Comparison of ENCODE assay signal across 8 mouse cellular contexts in the genomic region with DNA sequence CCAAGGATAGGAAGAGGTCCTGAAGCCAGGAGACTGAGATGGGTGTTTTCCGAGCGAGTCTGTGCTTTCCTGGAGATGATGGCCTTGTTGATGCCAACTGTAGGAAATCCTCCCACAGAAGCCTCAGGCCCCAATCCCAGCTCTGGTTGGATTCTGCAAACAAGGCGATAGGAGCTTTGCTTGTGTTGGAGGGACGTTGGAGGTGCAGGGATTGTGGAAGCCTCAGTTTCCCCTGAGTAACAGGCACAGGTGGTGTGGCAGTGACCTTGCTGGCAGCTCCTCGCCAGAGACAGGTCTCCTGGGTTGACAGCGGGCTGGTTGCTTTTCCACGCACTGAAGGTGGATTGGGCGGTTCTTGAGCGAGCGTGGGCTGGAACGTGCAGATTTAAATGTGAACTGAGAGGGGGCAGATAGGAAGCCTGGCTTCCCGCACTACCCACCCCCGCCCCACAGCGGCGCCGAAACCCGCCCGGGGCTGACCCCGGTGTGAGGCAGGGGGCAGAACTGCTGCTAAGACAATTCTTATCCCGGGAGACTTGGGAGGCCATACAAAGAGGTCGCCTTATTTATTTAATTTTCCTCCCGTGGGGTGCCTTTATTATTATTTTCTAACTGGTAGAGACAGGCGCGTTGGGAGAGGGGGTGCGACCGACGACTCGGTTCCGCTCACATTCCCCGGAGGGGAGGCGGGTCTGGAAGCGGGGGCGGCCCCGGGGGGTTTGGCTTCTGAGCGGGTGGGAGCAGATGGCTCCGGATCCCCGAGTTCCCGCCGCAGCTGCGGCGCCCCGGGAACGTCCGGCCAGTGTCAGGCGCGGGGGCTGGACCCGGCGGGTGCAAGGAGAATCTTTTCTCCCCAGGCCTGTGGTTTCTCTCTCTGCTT. TPM values are rescaled to one million over a fixed set of nuclear protein-coding genes. Genes with fewer than 3 reads are reported as not detected.
DNase-seq lines count a peak whose midpoint lies in the region; ATAC-seq and TF ChIP-seq lines count a peak whose summit lies in the region.

No protein-coding gene starts in this region.

- peak overlapping the region; percentile 97 for H3K4me2 ChIP-seq in forebrain, postnatal 0 days (ENCODE audit: low read depth)
- H3K4me2 ChIP-seq in intestine, postnatal 0 days (replicated peaks; ENCODE audit: low read depth) = peak overlapping the region; percentile 55

- H3K27ac ChIP-seq in forebrain, postnatal 0 days (ENCODE audit: low read depth, low read length) = peak overlapping the region; percentile 45
- H3K27ac ChIP-seq in intestine, postnatal 0 days (ENCODE audit: low read depth, low read length) = no peak overlapping the region

- no peaks in the 10 kb centered on the region for H3K9me3 ChIP-seq in forebrain, postnatal 0 days (ENCODE audit: low read length)
- H3K9me3 ChIP-seq in intestine, postnatal 0 days (ENCODE audit: control insufficient read depth) = no peaks in the 10 kb centered on the region

- H3K4me1 ChIP-seq in forebrain, postnatal 0 days (ENCODE audit: insufficient read depth) = peaks cover 25% of the 10 kb centered on the region
- H3K4me1 ChIP-seq in intestine, postnatal 0 days (replicated peaks; ENCODE audit: control insufficient read depth, insufficient read depth, low read length) = peaks cover 5% of the 10 kb centered on the region; the same call in 1 of the 2 replicates

- peak overlapping the region; percentile 87 for H3K4me3 ChIP-seq in forebrain, postnatal 0 days (ENCODE audit: low read depth, low read length)
- H3K4me3 ChIP-seq in intestine, postnatal 0 days (ENCODE audit: low read depth, low read length) = peak overlapping the region; percentile 30

- H3K9ac ChIP-seq in forebrain, postnatal 0 days = peak overlapping the region; percentile 90
- H3K9ac ChIP-seq in intestine, postnatal 0 days (ENCODE audit: low read depth, low read length) = 0 out of 2 replicates have a peak overlapping the region, but pooled peaks have one; percentile 11

- peak; percentile 98 for DNase-seq in heart, adult 11 months
- DNase-seq in heart, postnatal 36 days = no peak
- DNase-seq in brain, embryonic 14.5 days (ENCODE audit: low read depth) = peak; percentile 36
- DNase-seq in forebrain, postnatal 0 days = no peak
- DNase-seq in neural tube, embryonic 10.5 days (ENCODE audit: extremely low spot score, low spot score) = peak; percentile 44

- peaks cover 4% of the 10 kb centered on the region; the same call in 1 of the 2 replicates for H3K27me3 ChIP-seq in forebrain, postnatal 0 days (ENCODE audit: insufficient read depth, low read length)
- peaks cover 83% of the 10 kb centered on the region for H3K27me3 ChIP-seq in intestine, postnatal 0 days (replicated peaks; ENCODE audit: control insufficient read depth, insufficient read depth, low read length)

- intact Hi-C loops in heart, postnatal 36 days (cut with DNase I) = no loop called here

- WGBS in forebrain, postnatal 0 days = 2% methylated on average over 48 of the region's 48 CpGs
- 7% methylated on average over 48 of the region's 48 CpGs for WGBS in intestine, postnatal 0 days

- ATAC-seq in forebrain, postnatal 0 days = no peak
- ATAC-seq in intestine, postnatal 0 days = no peak
- ATAC-seq in erythroblast, adult 5-6 weeks (replicated peaks; ENCODE audit: low FRiP score, poor library complexity, severe bottlenecking) = no peak
- no peak for ATAC-seq in granulocyte monocyte progenitor cell, adult 5-6 weeks (replicated peaks; ENCODE audit: poor library complexity, severe bottlenecking)

- no peak for TF ChIP-seq POLR2A in brain, embryonic 14.5 days (IDR thresholded peaks at IDR 0.05; ENCODE audit: borderline replicate concordance, extremely low read depth, insufficient read depth, insufficient read length, poor library complexity, severe bottlenecking)

- peaks cover 22% of the 10 kb centered on the region for H3K36me3 ChIP-seq in forebrain, postnatal 0 days (ENCODE audit: insufficient read depth)
- no peaks in the 10 kb centered on the region for H3K36me3 ChIP-seq in intestine, postnatal 0 days (ENCODE audit: control insufficient read depth, insufficient read depth)

- 0 out of 2 replicates have a peak, but pooled peaks have one; percentile 7 for TF ChIP-seq CTCF in brain, embryonic 14.5 days (IDR thresholded peaks at IDR 0.05; ENCODE audit: borderline replicate concordance, extremely low read depth, insufficient read depth, insufficient read length)
- peak; percentile 36; the same call in 1 of the 2 replicates for TF ChIP-seq CTCF in forebrain, postnatal 0 days (IDR thresholded peaks at IDR 0.05; ENCODE audit: low read depth)
- no peak for TF ChIP-seq CTCF in intestine, postnatal 0 days (IDR thresholded peaks at IDR 0.05; ENCODE audit: low read depth)

RNA-seq across cellular contexts. Expression of a gene that starts 6.1 kb away (rescaled TPM):
- total RNA-seq in heart, postnatal 36 days (2021) = 1 to 10 TPM; 5.6 to 7.0 TPM
- 113 and 151 TPM in 2 replicates for polyA plus RNA-seq in brain, embryonic 14.5 days (2012; rRNA removed)
- 220 and 258 TPM in 2 replicates for total RNA-seq in forebrain, postnatal 0 days (2014; rRNA removed)
- polyA plus RNA-seq in forebrain, postnatal 0 days (2015; fragmentation: Nextera tagmentation; extraction: Ambion mirVana) = 3.5 and 4.6 TPM in 2 replicates
- 0.07 and 0.20 TPM in 2 replicates for polyA plus RNA-seq in intestine, postnatal 0 days (2015; fragmentation: Nextera tagmentation; extraction: Ambion mirVana)
- 1.9 and 6.5 TPM in 2 replicates for total RNA-seq in erythroblast, adult 5-6 weeks (2015; ENCODE audit: low replicate concordance)
- total RNA-seq in erythroblast, adult 5-6 weeks (2017; ENCODE audit: low replicate concordance) = 2.0 and 4.0 TPM in 2 replicates
- 26.3 and 27.2 TPM in 2 replicates for total RNA-seq in granulocyte monocyte progenitor cell, adult 5-6 weeks (2014; fragmentation: Nextera tagmentation)
- 18.8 and 34.4 TPM in 2 replicates for total RNA-seq in granulocyte monocyte progenitor cell, adult 5-6 weeks (2017)

RNA-seq across cellular contexts. Expression of a gene that starts 11.1 kb away (rescaled TPM):
- total RNA-seq in heart, postnatal 36 days (2021) = 10 to 100 TPM; 43.8 to 46.9 TPM
- 96.5 and 115 TPM in 2 replicates for polyA plus RNA-seq in brain, embryonic 14.5 days (2012; rRNA removed)
- 105 and 201 TPM in 2 replicates for total RNA-seq in forebrain, postnatal 0 days (2014; rRNA removed)
- polyA plus RNA-seq in forebrain, postnatal 0 days (2015; fragmentation: Nextera tagmentation; extraction: Ambion mirVana) = 83.9 and 98.1 TPM in 2 replicates
- polyA plus RNA-seq in intestine, postnatal 0 days (2015; fragmentation: Nextera tagmentation; extraction: Ambion mirVana) = 264 and 300 TPM in 2 replicates
- 25.3 and 30.4 TPM in 2 replicates for total RNA-seq in erythroblast, adult 5-6 weeks (2015; ENCODE audit: low replicate concordance)
- 8.6 and 19.0 TPM in 2 replicates for total RNA-seq in erythroblast, adult 5-6 weeks (2017; ENCODE audit: low replicate concordance)
- total RNA-seq in granulocyte monocyte progenitor cell, adult 5-6 weeks (2014; fragmentation: Nextera tagmentation) = 92.4 and 102 TPM in 2 replicates
- total RNA-seq in granulocyte monocyte progenitor cell, adult 5-6 weeks (2017) = 82.5 and 82.6 TPM in 2 replicates

RNA-seq across cellular contexts. Expression of a gene that starts 17.8 kb away (rescaled TPM):
- 10 to 100 TPM; 76.7 to 85.5 TPM for total RNA-seq in heart, postnatal 36 days (2021)
- 871 and 1,231 TPM in 2 replicates for polyA plus RNA-seq in brain, embryonic 14.5 days (2012; rRNA removed)
- 432 and 445 TPM in 2 replicates for total RNA-seq in forebrain, postnatal 0 days (2014; rRNA removed)
- 656 and 790 TPM in 2 replicates for polyA plus RNA-seq in forebrain, postnatal 0 days (2015; fragmentation: Nextera tagmentation; extraction: Ambion mirVana)
- polyA plus RNA-seq in intestine, postnatal 0 days (2015; fragmentation: Nextera tagmentation; extraction: Ambion mirVana) = 500 and 515 TPM in 2 replicates
- 83.0 and 90.1 TPM in 2 replicates for total RNA-seq in erythroblast, adult 5-6 weeks (2015; ENCODE audit: low replicate concordance)
- total RNA-seq in erythroblast, adult 5-6 weeks (2017; ENCODE audit: low replicate concordance) = 43.8 and 71.5 TPM in 2 replicates
- 721 and 802 TPM in 2 replicates for total RNA-seq in granulocyte monocyte progenitor cell, adult 5-6 weeks (2014; fragmentation: Nextera tagmentation)
- 568 and 716 TPM in 2 replicates for total RNA-seq in granulocyte monocyte progenitor cell, adult 5-6 weeks (2017)

RNA-seq across cellular contexts. Expression of a gene that starts 21.2 kb away (rescaled TPM):
- 1 to 10 TPM; 2.3 to 2.9 TPM for total RNA-seq in heart, postnatal 36 days (2021)
- polyA plus RNA-seq in brain, embryonic 14.5 days (2012; rRNA removed) = 35.9 and 51.7 TPM in 2 replicates
- total RNA-seq in forebrain, postnatal 0 days (2014; rRNA removed) = 70.7 and 75.8 TPM in 2 replicates
- 7.9 and 8.1 TPM in 2 replicates for polyA plus RNA-seq in forebrain, postnatal 0 days (2015; fragmentation: Nextera tagmentation; extraction: Ambion mirVana)
- polyA plus RNA-seq in intestine, postnatal 0 days (2015; fragmentation: Nextera tagmentation; extraction: Ambion mirVana) = 0.91 and 1.1 TPM in 2 replicates
- not detected in 2 replicates for total RNA-seq in erythroblast, adult 5-6 weeks (2015; ENCODE audit: low replicate concordance)
- not detected in 2 replicates for total RNA-seq in erythroblast, adult 5-6 weeks (2017; ENCODE audit: low replicate concordance)
- not detected in 2 replicates for total RNA-seq in granulocyte monocyte progenitor cell, adult 5-6 weeks (2014; fragmentation: Nextera tagmentation)
- total RNA-seq in granulocyte monocyte progenitor cell, adult 5-6 weeks (2017) = not detected in 2 replicates

RNA-seq across cellular contexts. Expression of a gene that starts 33.1 kb away (rescaled TPM):
- under 1 TPM; 0.14 to 0.31 TPM for total RNA-seq in heart, postnatal 36 days (2021)
- polyA plus RNA-seq in brain, embryonic 14.5 days (2012; rRNA removed) = 0.63 and 0.97 TPM in 2 replicates
- total RNA-seq in forebrain, postnatal 0 days (2014; rRNA removed) = 0.08 and 0.33 TPM in 2 replicates
- polyA plus RNA-seq in forebrain, postnatal 0 days (2015; fragmentation: Nextera tagmentation; extraction: Ambion mirVana) = 0.11 TPM in 2 replicates
- not detected in 2 replicates for polyA plus RNA-seq in intestine, postnatal 0 days (2015; fragmentation: Nextera tagmentation; extraction: Ambion mirVana)
- total RNA-seq in erythroblast, adult 5-6 weeks (2015; ENCODE audit: low replicate concordance) = not detected in 2 replicates
- total RNA-seq in erythroblast, adult 5-6 weeks (2017; ENCODE audit: low replicate concordance) = not detected in 2 replicates
- 0.45 TPM in 1 of 2 replicates, not detected in the other for total RNA-seq in granulocyte monocyte progenitor cell, adult 5-6 weeks (2014; fragmentation: Nextera tagmentation)
- total RNA-seq in granulocyte monocyte progenitor cell, adult 5-6 weeks (2017) = 0.69 TPM in 1 of 2 replicates, not detected in the other

Comparison
In these comparisons a context has a peak if more than half of its experiments do, and no peak if none do; other contexts are left out.
1. DNase-seq: peak in heart, adult 11 months (single experiment), brain, embryonic 14.5 days (single experiment) and neural tube, embryonic 10.5 days (single experiment); none in heart, postnatal 36 days (0 of 2) and forebrain, postnatal 0 days (single experiment).